Mouse (Mus musculus): Measurements from ENCODE around the gene Plekhj1. TPM values are rescaled to one million over a fixed set of nuclear protein-coding genes. Genes with fewer than 3 reads are reported as not detected.

The Plekhj1 gene
- 77.2 and 87.1 TPM in 2 replicates for total RNA-seq (2012; rRNA removed)

- peak within 1 kb of the TSS; percentile 80 to 91 for H3K4me3 ChIP-seq (ENCODE audit: insufficient read depth in 1 of 2, low read depth in 1 of 2, low read length in 2 of 2, poor library complexity in 1 of 2, severe bottlenecking in 1 of 2)
- peak; percentile 90 for DNase-seq (ENCODE audit: low read depth, low spot score)
- no peak for TF ChIP-seq ZC3H11A (IDR thresholded peaks at IDR 0.05; ENCODE audit: borderline replicate concordance, low read depth, low read length)
- peak; percentile 93 for TF ChIP-seq CHD2 (IDR thresholded peaks at IDR 0.05; ENCODE audit: low read depth, low read length)
- peak; percentile 76 for TF ChIP-seq HCFC1 (IDR thresholded peaks at IDR 0.05; ENCODE audit: borderline replicate concordance, insufficient read depth, low read length)
- no peak for TF ChIP-seq ZNF384 (IDR thresholded peaks at IDR 0.05; ENCODE audit: low read depth, low read length)
- no peak for TF ChIP-seq MAFK (IDR thresholded peaks at IDR 0.05; ENCODE audit: insufficient read depth, low read depth, low read length)
- peak within 1 kb of the TSS; percentile 99 for H3K9ac ChIP-seq (ENCODE audit: insufficient read depth, low read depth, low read length, poor library complexity, severe bottlenecking)
- peak within 1 kb of the TSS; percentile 96 for H3K27ac ChIP-seq (ENCODE audit: insufficient read depth, low read depth, low read length, poor library complexity, severe bottlenecking)
- no peaks in the 10 kb centered on the region for H3K9me3 ChIP-seq (ENCODE audit: control insufficient read depth, insufficient read depth, low read depth, low read length)
- H3K36me3 ChIP-seq (ENCODE audit: control insufficient read depth, insufficient read depth, low read length, poor library complexity, severe bottlenecking) = peaks cover 56% of the 10 kb centered on the region
- in situ Hi-C loops (cut with MboI; ENCODE audit: low sequenced_read_pairs in 2 of 2, unreplicated experiment in 2 of 2) = no loop called here
- H3K4me1 ChIP-seq (ENCODE audit: control insufficient read depth in 2 of 2, insufficient read depth in 2 of 2, low read length in 2 of 2, poor library complexity in 1 of 2) = peaks cover 0 to 18% of the 10 kb centered on the region in 2 experiments; a peak in 1 of 4 replicates
Measured at GRCm38 (mm10) chr10:80798150-80799006, at the start of gene Plekhj1, which contains the start of gene Sf3a2. Gene Plekhj1 (minus strand): TSS chr10:80798626. Gene Sf3a2 (plus strand): TSS chr10:80798198.

GRCm38 (mm10) chr10:80845732-80846131 lies 47.3 kb upstream of the Plekhj1 start:
- no peak for DNase-seq (ENCODE audit: low read depth, low spot score)
- no peaks in the 10 kb centered on the region for H3K36me3 ChIP-seq (ENCODE audit: control insufficient read depth, insufficient read depth, low read length, poor library complexity, severe bottlenecking)
- no peak overlapping the region for H3K27ac ChIP-seq (ENCODE audit: insufficient read depth, low read depth, low read length, poor library complexity, severe bottlenecking)
- peaks cover 0 to 5% of the 10 kb centered on the region in 2 experiments; a peak in 1 of 4 replicates for H3K4me1 ChIP-seq (ENCODE audit: control insufficient read depth in 2 of 2, insufficient read depth in 2 of 2, low read length in 2 of 2, poor library complexity in 1 of 2)
- TF ChIP-seq MAFK (IDR thresholded peaks at IDR 0.05; ENCODE audit: insufficient read depth, low read depth, low read length) (no peak), ZNF384 (IDR thresholded peaks at IDR 0.05; ENCODE audit: low read depth, low read length) (no peak), ZC3H11A (IDR thresholded peaks at IDR 0.05; ENCODE audit: borderline replicate concordance, low read depth, low read length) (no peak)
- in situ Hi-C loops (cut with MboI; ENCODE audit: low sequenced_read_pairs in 2 of 2, unreplicated experiment in 2 of 2) = no loop called here
- H3K4me3 ChIP-seq (ENCODE audit: insufficient read depth in 1 of 2, low read depth in 1 of 2, low read length in 2 of 2, poor library complexity in 1 of 2, severe bottlenecking in 1 of 2) = no peak overlapping the region
- no peak overlapping the region for H3K9ac ChIP-seq (ENCODE audit: insufficient read depth, low read depth, low read length, poor library complexity, severe bottlenecking)
- no peaks in the 10 kb centered on the region for H3K9me3 ChIP-seq (ENCODE audit: control insufficient read depth, insufficient read depth, low read depth, low read length)

- in situ Hi-C loops (cut with MboI; ENCODE audit: low sequenced_read_pairs in 2 of 2, unreplicated experiment in 2 of 2) = no loop called here
- H3K4me3 ChIP-seq (ENCODE audit: insufficient read depth in 1 of 2, low read depth in 1 of 2, low read length in 2 of 2, poor library complexity in 1 of 2, severe bottlenecking in 1 of 2) = no peak overlapping the region
- DNase-seq (ENCODE audit: low read depth, low spot score) = no peak
Measured at GRCm38 (mm10) chr10:80845055-80845693, 46.7 kb upstream of the Plekhj1 start.

GRCm38 (mm10) chr10:80843931-80844547 lies 45.6 kb upstream of the Plekhj1 start, which contains the start of gene Lingo3:
Gene Lingo3 (minus strand): TSS chr10:80844039.
- DNase-seq (ENCODE audit: low read depth, low spot score) = no peak
- no peaks in the 10 kb centered on the region for H3K36me3 ChIP-seq (ENCODE audit: control insufficient read depth, insufficient read depth, low read length, poor library complexity, severe bottlenecking)
- no peaks in the 10 kb centered on the region for H3K9me3 ChIP-seq (ENCODE audit: control insufficient read depth, insufficient read depth, low read depth, low read length)
- TF ChIP-seq HCFC1 (IDR thresholded peaks at IDR 0.05; ENCODE audit: borderline replicate concordance, insufficient read depth, low read length) (no peak), MAFK (IDR thresholded peaks at IDR 0.05; ENCODE audit: insufficient read depth, low read depth, low read length) (no peak), CHD2 (IDR thresholded peaks at IDR 0.05; ENCODE audit: low read depth, low read length) (no peak), ZC3H11A (IDR thresholded peaks at IDR 0.05; ENCODE audit: borderline replicate concordance, low read depth, low read length) (no peak), ZNF384 (IDR thresholded peaks at IDR 0.05; ENCODE audit: low read depth, low read length) (no peak)
- peak within 1 kb of the TSS; percentile 62 to 70 for H3K4me3 ChIP-seq (ENCODE audit: insufficient read depth in 1 of 2, low read depth in 1 of 2, low read length in 2 of 2, poor library complexity in 1 of 2, severe bottlenecking in 1 of 2)
- no peak within 1 kb of the TSS for H3K27ac ChIP-seq (ENCODE audit: insufficient read depth, low read depth, low read length, poor library complexity, severe bottlenecking)
- H3K9ac ChIP-seq (ENCODE audit: insufficient read depth, low read depth, low read length, poor library complexity, severe bottlenecking) = peak within 1 kb of the TSS; percentile 49
- in situ Hi-C loops (cut with MboI; ENCODE audit: low sequenced_read_pairs in 2 of 2, unreplicated experiment in 2 of 2) = no loop called here
- peaks cover 0 to 5% of the 10 kb centered on the region in 2 experiments; a peak in 1 of 4 replicates for H3K4me1 ChIP-seq (ENCODE audit: control insufficient read depth in 2 of 2, insufficient read depth in 2 of 2, low read length in 2 of 2, poor library complexity in 1 of 2)

More at GRCm38 (mm10) chr10:80845055-80845693, 46.7 kb upstream of the Plekhj1 start:
- Histone ChIP-seq H3K27ac (ENCODE audit: insufficient read depth, low read depth, low read length, poor library complexity, severe bottlenecking) (no peak overlapping the region), H3K36me3 (ENCODE audit: control insufficient read depth, insufficient read depth, low read length, poor library complexity, severe bottlenecking) (no peaks in the 10 kb centered on the region), H3K4me1 (ENCODE audit: control insufficient read depth in 2 of 2, insufficient read depth in 2 of 2, low read length in 2 of 2, poor library complexity in 1 of 2) (peaks cover 0 to 5% of the 10 kb centered on the region in 2 experiments; a peak in 1 of 4 replicates), H3K9ac (ENCODE audit: insufficient read depth, low read depth, low read length, poor library complexity, severe bottlenecking) (no peak overlapping the region), H3K9me3 (ENCODE audit: control insufficient read depth, insufficient read depth, low read depth, low read length) (no peaks in the 10 kb centered on the region)
- TF ChIP-seq ZC3H11A (IDR thresholded peaks at IDR 0.05; ENCODE audit: borderline replicate concordance, low read depth, low read length) (no peak), ZNF384 (IDR thresholded peaks at IDR 0.05; ENCODE audit: low read depth, low read length) (no peak), MAFK (IDR thresholded peaks at IDR 0.05; ENCODE audit: insufficient read depth, low read depth, low read length) (no peak), CHD2 (IDR thresholded peaks at IDR 0.05; ENCODE audit: low read depth, low read length) (no peak), HCFC1 (IDR thresholded peaks at IDR 0.05; ENCODE audit: borderline replicate concordance, insufficient read depth, low read length) (no peak)
